Mouse (Mus musculus) hindbrain, embryonic 14.5 days (tissue): Measurements from ENCODE around the gene Mettl7a3. TPM values are rescaled to one million over a fixed set of nuclear protein-coding genes. Genes with fewer than 3 reads are reported as not detected.
"Not testable (repeated sequence)": the region's sequence is repeated elsewhere in the genome, so short reads cannot be mapped to it uniquely, and the experiment has no call there.

ENCODE experiments used
- ATAC-seq: fragments of 200-750 bp; cut with Nextera tagmentation; 2 replicates; pipeline ENCODE4 v1.8.0; 2017; ENCODE audit warnings: moderate number of reproducible peaks, mild to moderate bottlenecking, moderate TSS enrichment, moderate library complexity; ENCODE audit not compliant: low FRiP score
- DNase-seq: peaks from one replicate; pipeline ENCODE4 v3.0.0-alpha.2; 2015; ENCODE audit warnings: low spot score
- H3K27ac ChIP-seq: fragments of 300-500 bp; sonication (generic); 2 replicates; pipeline ENCODE4 v1.5.1; 2014; ENCODE audit warnings: mild to moderate bottlenecking, moderate library complexity
- H3K27me3 ChIP-seq: fragments of 300-500 bp; sonication (generic); 2 replicates; pipeline ENCODE4 v1.6.1; 2014; ENCODE audit warnings: mild to moderate bottlenecking, low read length, mixed read lengths; ENCODE audit not compliant: control insufficient read depth, insufficient read depth
- H3K36me3 ChIP-seq: fragments of 300-500 bp; sonication (generic); replicated peaks from 2 replicates; pipeline ENCODE4 v1.6.1; 2014; ENCODE audit not compliant: control insufficient read depth, insufficient read depth
- H3K4me1 ChIP-seq: fragments of 300-500 bp; sonication (generic); replicated peaks from 2 replicates; pipeline ENCODE4 v1.6.1; 2014; ENCODE audit warnings: antibody characterized with exemption, low read length, mixed read lengths; ENCODE audit not compliant: control insufficient read depth, insufficient read depth
- H3K4me2 ChIP-seq: fragments of 300-500 bp; sonication (generic); replicated peaks from 2 replicates; pipeline ENCODE4 v1.6.1; 2014; ENCODE audit warnings: mild to moderate bottlenecking, moderate library complexity
- H3K4me3 ChIP-seq: fragments of 300-500 bp; sonication (generic); replicated peaks from 2 replicates; pipeline ENCODE4 v1.5.1; 2014; ENCODE audit warnings: mild to moderate bottlenecking, low read length
- H3K9ac ChIP-seq: fragments of 300-500 bp; sonication (generic); 2 replicates; pipeline ENCODE4 v1.6.1; 2014
- H3K9me3 ChIP-seq: fragments of 300-500 bp; sonication (generic); 2 replicates; pipeline ENCODE4 v1.6.1; 2016; ENCODE audit warnings: low read length; ENCODE audit not compliant: control insufficient read depth
- WGBS: fragments of 180-500 bp; shearing (Covaris S2); extraction: QIAGEN DNeasy Blood & Tissue Kit; methylation state at CpG from one replicate; pipeline ENCODE4 v1.1.7; 2014; 5-methylcytosine and 5-hydroxymethylcytosine counted together
- polyA plus RNA-seq: library from polyadenylated mRNA; unstranded; fragments of >200 nt; fragmentation: Nextera tagmentation; extraction: Ambion mirVana; gene quantifications from 2 replicates; pipeline ENCODE4 v1.2.1, GENCODE M21; 2014

Mettl7a3 gene
- polyA plus RNA-seq, 1 experiment from 2014 or later, result not detected

- H3K9ac ChIP-seq, result no peak overlapping the region
- 62% methylated on average over 14 of the region's 14 CpGs for WGBS
- H3K4me1 ChIP-seq, result no peaks in the 10 kb centered on the region
- no peaks in the 10 kb centered on the region for H3K27me3 ChIP-seq
- no peak overlapping the region for H3K27ac ChIP-seq
- no peak for DNase-seq
- H3K4me2 ChIP-seq, result no peak overlapping the region
- H3K36me3 ChIP-seq, result no peaks in the 10 kb centered on the region
- H3K4me3 ChIP-seq, result no peak overlapping the region
- H3K9me3 ChIP-seq, result no peaks in the 10 kb centered on the region
- ATAC-seq, result no peak
These were observed 12.0 kb downstream of the Mettl7a3 start for GRCm38 (mm10) chr15:100346761-100347160.

- Histone ChIP-seq H3K4me2 (no peak overlapping the region), H3K36me3 (no peaks in the 10 kb centered on the region), H3K9me3 (no peaks in the 10 kb centered on the region), H3K4me3 (no peak overlapping the region), H3K4me1 (no peaks in the 10 kb centered on the region), H3K27ac (no peak overlapping the region), H3K27me3 (no peaks in the 10 kb centered on the region), H3K9ac (no peak overlapping the region)
- ATAC-seq (no peak), DNase-seq (no peak)
- 63% methylated on average over 2 of the region's 2 CpGs for WGBS
These were observed 14.8 kb downstream of the Mettl7a3 start for GRCm38 (mm10) chr15:100349496-100349895.

DNA sequence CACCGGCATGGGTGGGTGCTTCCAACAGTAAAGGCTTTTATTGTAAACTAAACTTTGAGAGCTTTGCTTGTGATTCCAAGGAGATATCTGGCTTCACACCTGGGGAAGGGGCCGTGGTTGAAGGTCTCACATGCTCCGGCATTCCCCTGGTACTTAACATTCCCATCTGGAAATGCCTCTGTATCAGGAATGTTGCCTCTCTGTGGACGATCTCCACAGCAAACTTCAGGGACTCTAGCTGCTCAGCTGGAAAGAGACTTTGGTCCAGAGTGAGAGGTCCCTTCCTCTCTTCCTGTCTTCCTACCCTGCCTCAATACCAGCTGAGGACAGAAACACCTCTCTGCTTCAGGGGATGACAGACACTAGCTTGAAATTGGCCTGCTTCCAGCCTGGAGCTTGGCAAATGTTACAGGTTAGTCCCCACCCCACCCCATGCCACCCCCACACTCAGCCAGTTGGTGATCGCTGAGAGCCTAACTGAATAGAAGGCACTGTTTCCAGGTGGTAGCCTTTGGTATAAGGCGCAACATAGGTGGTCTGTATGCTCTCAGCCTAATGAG is 16.9 kb downstream of the Mettl7a3 start:
- Histone ChIP-seq H3K4me2 (no peak overlapping the region), H3K9ac (no peak overlapping the region), H3K36me3 (no peaks in the 10 kb centered on the region), H3K9me3 (no peaks in the 10 kb centered on the region), H3K27ac (no peak overlapping the region), H3K4me3 (no peak overlapping the region), H3K4me1 (no peaks in the 10 kb centered on the region), H3K27me3 (no peaks in the 10 kb centered on the region)
- ATAC-seq (no peak), DNase-seq (no peak)
- 77% methylated on average over 6 of the region's 6 CpGs for WGBS

DNA sequence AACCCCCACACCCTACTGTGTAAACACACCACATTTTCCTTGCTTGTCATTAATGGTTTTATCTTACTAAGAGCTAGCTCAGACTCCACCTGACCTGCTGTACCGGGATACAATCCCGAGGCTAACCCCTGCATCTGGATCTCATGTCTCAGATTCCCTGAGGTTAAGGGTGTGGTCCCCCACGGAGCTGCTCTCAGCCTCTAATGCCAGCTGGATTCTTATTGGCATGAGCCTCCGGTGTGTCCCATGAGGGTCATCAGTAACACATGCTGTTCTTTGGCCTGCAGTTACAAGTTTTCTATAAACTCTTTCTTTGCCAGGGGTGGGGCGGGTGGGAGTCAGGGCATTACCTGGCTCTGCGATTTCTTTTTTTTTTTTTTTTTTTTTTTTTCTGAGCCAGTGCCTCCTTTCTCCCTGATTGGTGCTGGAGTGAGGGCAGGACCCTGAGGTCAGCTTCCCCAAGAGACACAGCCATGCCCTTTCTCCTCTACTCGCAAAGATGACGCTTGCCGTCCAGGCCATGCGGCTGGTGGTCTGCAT is 18.1 kb downstream of the Mettl7a3 start, which contains the start of the genes Methig1 and Mettl7a2:
TSS of gene Methig1 (plus strand) at position 439 of the 540 bp plus-strand sequence.
TSS of gene Mettl7a2 (plus strand) at position 490 of the 540 bp plus-strand sequence.
- WGBS, result 89% methylated on average over 10 of the region's 10 CpGs
- DNase-seq (no peak), ATAC-seq (no peak)
- no peak within 1 kb of the TSS for H3K9ac ChIP-seq
- no peaks in the 10 kb centered on the region for H3K9me3 ChIP-seq
- H3K4me1 ChIP-seq, result no peaks in the 10 kb centered on the region
- H3K27ac ChIP-seq, result no peak within 1 kb of the TSS
- H3K4me3 ChIP-seq, result no peak within 1 kb of the TSS
- H3K27me3 ChIP-seq, result no peaks in the 10 kb centered on the region
- H3K36me3 ChIP-seq, result no peaks in the 10 kb centered on the region
- no peak within 1 kb of the TSS for H3K4me2 ChIP-seq

GRCm38 (mm10) chr15:100353399-100353798 is 18.7 kb downstream of the Mettl7a3 start:
- H3K4me3 ChIP-seq, H3K27me3 ChIP-seq, H3K9ac ChIP-seq, H3K9me3 ChIP-seq, DNase-seq, H3K36me3 ChIP-seq, ATAC-seq, H3K27ac ChIP-seq, H3K4me1 ChIP-seq, H3K4me2 ChIP-seq: not testable (repeated sequence)
- WGBS, result 91% methylated on average over 10 of the region's 22 CpGs

DNA sequence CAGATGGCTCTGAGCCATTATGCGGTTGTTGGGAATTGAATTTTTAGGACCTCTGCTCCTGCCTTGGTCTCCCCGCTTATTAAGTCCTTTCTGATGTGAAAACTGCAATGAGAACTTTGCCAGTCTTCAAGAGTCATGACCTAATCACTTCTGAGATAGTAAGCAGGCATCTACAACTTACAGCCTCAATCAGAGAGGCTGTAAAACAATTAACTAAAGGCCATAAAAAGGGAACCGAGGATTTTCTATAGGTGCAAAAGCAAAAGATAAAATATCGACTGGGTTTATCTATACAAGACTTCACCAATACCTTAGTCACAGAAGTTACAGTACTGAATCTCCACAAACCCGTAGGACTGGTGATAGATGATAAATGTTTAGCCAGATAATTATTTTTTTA is 21.1 kb downstream of the Mettl7a3 start:
- no peak overlapping the region for H3K4me3 ChIP-seq
- H3K36me3 ChIP-seq, result no peaks in the 10 kb centered on the region
- no peak for ATAC-seq
- no peak overlapping the region for H3K9ac ChIP-seq
- no peak for DNase-seq
- H3K27me3 ChIP-seq, result no peaks in the 10 kb centered on the region
- no peak overlapping the region for H3K4me2 ChIP-seq
- no peaks in the 10 kb centered on the region for H3K4me1 ChIP-seq
- no peaks in the 10 kb centered on the region for H3K9me3 ChIP-seq
- WGBS, result 88% methylated on average over 5 of the region's 5 CpGs
- H3K27ac ChIP-seq, result no peak overlapping the region

GRCm38 (mm10) chr15:100364242-100364641 is 29.5 kb downstream of the Mettl7a3 start, which contains the start of gene Higd1c:
Gene Higd1c (plus strand): TSS chr15:100364542.
- Histone ChIP-seq H3K27ac (no peak within 1 kb of the TSS), H3K4me2 (no peak within 1 kb of the TSS), H3K9ac (no peak within 1 kb of the TSS), H3K4me1 (no peaks in the 10 kb centered on the region), H3K4me3 (no peak within 1 kb of the TSS), H3K36me3 (no peaks in the 10 kb centered on the region), H3K27me3 (no peaks in the 10 kb centered on the region), H3K9me3 (no peaks in the 10 kb centered on the region)
- ATAC-seq, result no peak
- DNase-seq, result no peak
- 81% methylated on average over 7 of the region's 7 CpGs for WGBS

DNA sequence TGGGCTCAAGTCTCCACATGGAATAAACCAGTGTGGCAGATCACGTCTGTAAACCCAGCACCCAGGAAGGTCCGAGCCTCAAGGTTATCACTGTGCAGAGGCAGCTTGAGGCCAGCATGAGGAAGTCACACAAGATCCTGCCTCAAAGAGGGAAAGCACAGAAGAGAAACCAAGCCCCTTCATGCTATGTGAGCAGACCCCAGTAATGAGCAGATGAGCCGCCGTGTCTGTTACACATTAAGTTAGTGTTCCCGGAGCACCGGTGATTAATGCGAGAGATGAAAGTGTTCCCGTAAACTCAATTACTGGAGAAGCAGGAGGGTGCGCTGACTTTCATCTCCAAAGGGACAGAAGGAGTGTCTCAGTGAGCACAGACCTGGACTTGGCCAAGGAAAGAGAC is 31.2 kb downstream of the Mettl7a3 start:
- DNase-seq, H3K4me3 ChIP-seq, H3K27me3 ChIP-seq, H3K9me3 ChIP-seq, H3K36me3 ChIP-seq, H3K4me1 ChIP-seq, H3K4me2 ChIP-seq, H3K27ac ChIP-seq, ATAC-seq, H3K9ac ChIP-seq: not testable (repeated sequence)
- 50% methylated on average over 9 of the region's 9 CpGs for WGBS

DNA sequence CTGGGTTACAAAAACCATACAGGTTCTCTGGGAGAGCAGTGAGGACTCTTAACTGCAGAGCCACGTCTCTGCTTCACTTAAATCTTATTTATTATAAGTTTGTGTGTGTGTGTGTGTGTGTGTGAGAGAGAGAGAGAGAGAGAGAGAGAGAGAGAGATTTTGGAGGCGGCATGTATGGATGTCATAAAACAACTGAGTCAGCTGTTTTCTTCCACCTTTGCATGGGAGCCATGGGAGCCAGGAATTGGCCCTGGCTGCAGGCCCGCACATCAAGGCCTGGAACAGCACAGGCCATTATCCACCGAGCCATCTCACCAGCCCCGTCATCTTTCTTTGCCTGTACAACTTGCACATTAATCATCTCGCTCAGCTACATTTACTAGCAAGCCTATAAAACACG is 32.4 kb downstream of the Mettl7a3 start:
- no peak overlapping the region for H3K27ac ChIP-seq
- H3K36me3 ChIP-seq, result no peaks in the 10 kb centered on the region
- H3K27me3 ChIP-seq, result no peaks in the 10 kb centered on the region
- no peaks in the 10 kb centered on the region for H3K4me1 ChIP-seq
- no peaks in the 10 kb centered on the region for H3K9me3 ChIP-seq
- DNase-seq (no peak), ATAC-seq (no peak)
- H3K4me2 ChIP-seq, result no peak overlapping the region
- 77% methylated on average over 7 of the region's 7 CpGs for WGBS
- H3K4me3 ChIP-seq, result no peak overlapping the region
- no peak overlapping the region for H3K9ac ChIP-seq

- no peak for ATAC-seq
- DNase-seq, result peak; percentile 82
- no peaks in the 10 kb centered on the region for H3K27me3 ChIP-seq
- no peaks in the 10 kb centered on the region for H3K4me1 ChIP-seq
- H3K9me3 ChIP-seq, result no peaks in the 10 kb centered on the region
- no peak overlapping the region for H3K27ac ChIP-seq
- H3K9ac ChIP-seq, result no peak overlapping the region
- no peaks in the 10 kb centered on the region for H3K36me3 ChIP-seq
- 42% methylated on average over 5 of the region's 5 CpGs for WGBS
- no peak overlapping the region for H3K4me3 ChIP-seq
- no peak overlapping the region for H3K4me2 ChIP-seq
These were observed 40.3 kb downstream of the Mettl7a3 start for GRCm38 (mm10) chr15:100375066-100375465.
